Mouse (Mus musculus): ENCODE measurements around the gene Actr2. TPM values are rescaled to one million over a fixed set of nuclear protein-coding genes. Genes with fewer than 3 reads are reported as not detected.
"Not testable (repeated sequence)": the region's sequence is repeated elsewhere in the genome, so short reads cannot be mapped to it uniquely, and the experiment has no call there.

Actr2 gene
- polyA plus RNA-seq, 1 experiment: 59.5 TPM

DNA sequence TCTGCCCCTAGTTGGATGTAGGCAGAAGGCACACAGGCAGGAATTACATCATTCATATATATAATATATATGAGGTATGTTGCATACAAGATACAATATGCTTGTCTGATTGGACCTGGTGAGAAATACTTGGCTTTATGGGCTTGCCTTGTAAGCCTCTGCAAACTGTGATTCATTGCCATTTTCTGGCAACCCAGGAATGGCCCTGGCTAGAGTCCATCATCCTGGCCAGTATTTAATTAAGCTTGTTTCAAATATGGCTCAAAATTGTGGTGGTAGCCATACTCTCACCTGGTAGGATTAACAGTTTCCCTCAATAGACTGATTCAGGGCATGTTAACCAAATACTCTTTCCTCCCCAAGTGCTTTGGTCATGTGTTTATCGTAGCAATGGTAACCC is 46.6 kb downstream of the Actr2 start:
- no peak for TF ChIP-seq MYOD1 (IDR thresholded peaks at IDR 0.05; ENCODE audit: control insufficient read depth, insufficient read length, low read depth)
- no peak for TF ChIP-seq MAX (IDR thresholded peaks at IDR 0.05)
- TF ChIP-seq FOSL1 (IDR thresholded peaks at IDR 0.05; ENCODE audit: insufficient read depth, low read length, poor library complexity, severe bottlenecking): no peak
- TF ChIP-seq USF1 (IDR thresholded peaks at IDR 0.05; ENCODE audit: low read depth): no peak
- TF ChIP-seq MYOG (IDR thresholded peaks at IDR 0.05; ENCODE audit: control insufficient read depth, extremely low read depth, insufficient read length): no peak
- no peak for TF ChIP-seq CTCF (IDR thresholded peaks at IDR 0.05; ENCODE audit: control insufficient read depth, insufficient read depth, insufficient read length)
- no peak for TF ChIP-seq CEBPB (IDR thresholded peaks at IDR 0.05; ENCODE audit: low read depth)
- H3K27me3 ChIP-seq (ENCODE audit: control insufficient read depth, insufficient read depth, insufficient read length): no peaks in the 10 kb centered on the region
- peaks cover 93% of the 10 kb centered on the region for H3K36me3 ChIP-seq (ENCODE audit: control insufficient read depth, insufficient read depth)
- peaks cover 12% of the 10 kb centered on the region for H3K79me3 ChIP-seq (ENCODE audit: low read depth)
- no peak overlapping the region for H3ac ChIP-seq (ENCODE audit: control insufficient read depth, insufficient read length, low read depth)
- no peak overlapping the region for H3K4me3 ChIP-seq (ENCODE audit: insufficient read depth, poor library complexity, severe bottlenecking)
- peaks cover 17% of the 10 kb centered on the region for H3K79me2 ChIP-seq (ENCODE audit: control insufficient read depth, insufficient read depth)

GRCm38 (mm10) chr11:20064926-20065325 is 47.8 kb downstream of the Actr2 start:
- peaks cover 10% of the 10 kb centered on the region for H3K79me3 ChIP-seq (ENCODE audit: low read depth)
- no peaks in the 10 kb centered on the region for H3K27me3 ChIP-seq (ENCODE audit: control insufficient read depth, insufficient read depth, insufficient read length)
- peaks cover 17% of the 10 kb centered on the region for H3K79me2 ChIP-seq (ENCODE audit: control insufficient read depth, insufficient read depth)
- no peak overlapping the region for H3K4me3 ChIP-seq (ENCODE audit: insufficient read depth, poor library complexity, severe bottlenecking)
- TF ChIP-seq CEBPB (IDR thresholded peaks at IDR 0.05; ENCODE audit: low read depth) (no peak), MAX (IDR thresholded peaks at IDR 0.05) (no peak), FOSL1 (IDR thresholded peaks at IDR 0.05; ENCODE audit: insufficient read depth, low read length, poor library complexity, severe bottlenecking) (no peak), CTCF (IDR thresholded peaks at IDR 0.05; ENCODE audit: control insufficient read depth, insufficient read depth, insufficient read length) (no peak), MYOG (IDR thresholded peaks at IDR 0.05; ENCODE audit: control insufficient read depth, extremely low read depth, insufficient read length) (no peak), USF1 (IDR thresholded peaks at IDR 0.05; ENCODE audit: low read depth) (no peak), MYOD1 (IDR thresholded peaks at IDR 0.05; ENCODE audit: control insufficient read depth, insufficient read length, low read depth) (no peak)
- H3K36me3 ChIP-seq (ENCODE audit: control insufficient read depth, insufficient read depth): peaks cover 95% of the 10 kb centered on the region
- no peak overlapping the region for H3ac ChIP-seq (ENCODE audit: control insufficient read depth, insufficient read length, low read depth)

- not testable (repeated sequence) for H3K79me3 ChIP-seq (ENCODE audit: low read depth); H3K27me3 ChIP-seq (ENCODE audit: control insufficient read depth, insufficient read depth, insufficient read length); H3ac ChIP-seq (ENCODE audit: control insufficient read depth, insufficient read length, low read depth); H3K4me3 ChIP-seq (ENCODE audit: insufficient read depth, poor library complexity, severe bottlenecking)
- Histone ChIP-seq H3K79me2 (ENCODE audit: control insufficient read depth, insufficient read depth) (peaks cover 17% of the 10 kb centered on the region), H3K36me3 (ENCODE audit: control insufficient read depth, insufficient read depth) (peaks cover 95% of the 10 kb centered on the region)
These were observed 48.6 kb downstream of the Actr2 start for GRCm38 (mm10) chr11:20064086-20064485.

DNA sequence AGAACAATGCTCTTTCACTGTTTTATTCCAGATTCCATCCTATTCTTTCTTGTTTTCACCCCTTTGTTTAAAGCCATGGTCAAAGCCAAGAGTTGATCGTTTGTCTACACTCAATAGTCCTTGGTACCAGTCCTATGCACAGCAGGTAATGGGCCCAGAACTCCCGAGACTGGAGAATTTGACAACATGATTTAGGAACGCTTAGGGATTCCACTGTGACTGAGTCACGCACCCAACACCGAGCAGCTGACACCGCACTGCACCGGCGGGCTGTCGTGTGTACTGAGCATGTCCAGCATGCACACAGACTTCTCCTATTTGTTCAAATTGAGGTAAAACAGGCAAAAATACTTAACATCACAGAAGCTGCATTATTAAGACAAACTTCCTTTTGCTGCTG is 49.9 kb downstream of the Actr2 start:
- not testable (repeated sequence) for H3K27me3 ChIP-seq (ENCODE audit: control insufficient read depth, insufficient read depth, insufficient read length); H3K4me3 ChIP-seq (ENCODE audit: insufficient read depth, poor library complexity, severe bottlenecking); H3ac ChIP-seq (ENCODE audit: control insufficient read depth, insufficient read length, low read depth); H3K79me3 ChIP-seq (ENCODE audit: low read depth)
- Histone ChIP-seq H3K36me3 (ENCODE audit: control insufficient read depth, insufficient read depth) (peaks cover 94% of the 10 kb centered on the region), H3K79me2 (ENCODE audit: control insufficient read depth, insufficient read depth) (peaks cover 17% of the 10 kb centered on the region)

DNA sequence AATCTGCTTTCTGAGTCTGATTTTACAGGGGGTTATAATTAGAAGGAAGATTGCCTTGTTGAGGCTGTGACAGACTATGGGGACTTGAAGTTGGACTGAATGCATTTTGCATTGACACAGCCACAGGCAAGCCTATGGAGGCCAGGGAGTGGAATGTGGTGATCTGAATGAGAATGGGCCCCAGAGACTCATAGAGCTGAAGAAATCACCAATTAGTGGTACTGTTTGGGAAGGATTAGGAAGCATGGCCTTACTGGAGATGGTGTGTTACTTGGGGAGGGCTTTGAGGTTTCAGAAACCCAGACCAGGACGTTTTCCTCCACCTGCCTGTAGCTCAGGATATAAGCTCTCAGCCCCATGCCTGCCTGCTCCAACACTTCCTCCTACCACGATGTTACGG is 53.0 kb downstream of the Actr2 start:
- Histone ChIP-seq H3K4me3 (ENCODE audit: insufficient read depth, poor library complexity, severe bottlenecking) (no peak overlapping the region), H3K79me2 (ENCODE audit: control insufficient read depth, insufficient read depth) (no peaks in the 10 kb centered on the region), H3ac (ENCODE audit: control insufficient read depth, insufficient read length, low read depth) (no peak overlapping the region), H3K36me3 (ENCODE audit: control insufficient read depth, insufficient read depth) (peaks cover 81% of the 10 kb centered on the region), H3K79me3 (ENCODE audit: low read depth) (peaks cover 6% of the 10 kb centered on the region), H3K27me3 (ENCODE audit: control insufficient read depth, insufficient read depth, insufficient read length) (no peaks in the 10 kb centered on the region)
- TF ChIP-seq CEBPB (IDR thresholded peaks at IDR 0.05; ENCODE audit: low read depth) (no peak), MAX (IDR thresholded peaks at IDR 0.05) (no peak), USF1 (IDR thresholded peaks at IDR 0.05; ENCODE audit: low read depth) (no peak), MYOG (IDR thresholded peaks at IDR 0.05; ENCODE audit: control insufficient read depth, extremely low read depth, insufficient read length) (no peak), CTCF (IDR thresholded peaks at IDR 0.05; ENCODE audit: control insufficient read depth, insufficient read depth, insufficient read length) (no peak), FOSL1 (IDR thresholded peaks at IDR 0.05; ENCODE audit: insufficient read depth, low read length, poor library complexity, severe bottlenecking) (no peak), MYOD1 (IDR thresholded peaks at IDR 0.05; ENCODE audit: control insufficient read depth, insufficient read length, low read depth) (no peak)

DNA sequence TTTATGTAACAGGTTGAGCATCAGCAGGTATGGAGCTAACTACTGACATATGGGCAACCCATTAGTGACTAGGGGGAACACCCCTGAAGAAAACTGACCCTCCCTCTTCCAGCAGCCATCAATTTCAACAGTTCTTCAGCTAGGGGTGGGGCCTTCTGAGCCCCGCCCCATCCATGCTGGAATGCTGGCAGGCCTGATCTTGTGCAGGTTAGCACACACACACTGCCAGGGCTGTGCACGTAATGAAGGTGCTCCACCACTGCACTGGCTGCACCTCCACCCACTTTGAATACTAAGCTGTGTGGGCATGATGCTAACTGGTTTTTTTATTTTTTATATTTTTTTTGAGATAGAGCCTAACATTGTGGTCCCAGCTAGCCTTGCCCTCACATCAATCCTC is 55.3 kb downstream of the Actr2 start:
- no peak overlapping the region for H3K4me3 ChIP-seq (ENCODE audit: insufficient read depth, poor library complexity, severe bottlenecking)

More for the DNA sequence above, 55.3 kb downstream of the Actr2 start:
- peaks cover 64% of the 10 kb centered on the region for H3K36me3 ChIP-seq (ENCODE audit: control insufficient read depth, insufficient read depth)
- H3ac ChIP-seq (ENCODE audit: control insufficient read depth, insufficient read length, low read depth): no peak overlapping the region
- H3K79me2 ChIP-seq (ENCODE audit: control insufficient read depth, insufficient read depth): no peaks in the 10 kb centered on the region
- H3K79me3 ChIP-seq (ENCODE audit: low read depth): peaks cover 3% of the 10 kb centered on the region
- no peak for TF ChIP-seq FOSL1 (IDR thresholded peaks at IDR 0.05; ENCODE audit: insufficient read depth, low read length, poor library complexity, severe bottlenecking)
- no peak for TF ChIP-seq MYOG (IDR thresholded peaks at IDR 0.05; ENCODE audit: control insufficient read depth, extremely low read depth, insufficient read length)
- no peak for TF ChIP-seq MYOD1 (IDR thresholded peaks at IDR 0.05; ENCODE audit: control insufficient read depth, insufficient read length, low read depth)
- no peak for TF ChIP-seq MAX (IDR thresholded peaks at IDR 0.05)
- TF ChIP-seq CTCF (IDR thresholded peaks at IDR 0.05; ENCODE audit: control insufficient read depth, insufficient read depth, insufficient read length): no peak
- TF ChIP-seq CEBPB (IDR thresholded peaks at IDR 0.05; ENCODE audit: low read depth): no peak
- TF ChIP-seq USF1 (IDR thresholded peaks at IDR 0.05; ENCODE audit: low read depth): no peak
- H3K27me3 ChIP-seq (ENCODE audit: control insufficient read depth, insufficient read depth, insufficient read length): no peaks in the 10 kb centered on the region
